Mouse (Mus musculus) testis, adult 2 months (tissue): Measurements from ENCODE around the gene Smcp.

Experiments
- CTCF ChIP-seq: fragments of 200-500 bp; IDR thresholded peaks from 2 replicates; pipeline ENCODE4 v1.5.1; 2012; ENCODE audit warnings: low read depth, mild to moderate bottlenecking, inconsistent platforms, low read length, moderate library complexity; ENCODE audit not compliant: control insufficient read depth, insufficient read depth, insufficient replicate concordance
- POLR2A ChIP-seq: fragments of 200-500 bp; IDR thresholded peaks from 2 replicates; pipeline ENCODE4 v1.6.1; 2012; ENCODE audit warnings: low read depth, mild to moderate bottlenecking, inconsistent platforms, low read length, moderate library complexity; ENCODE audit not compliant: control insufficient read depth

GRCm38 (mm10) chr3:92568752-92569151 lies 20.0 kb downstream of the Smcp start:
- TF ChIP-seq POLR2A: no peak
- TF ChIP-seq CTCF: no peak
